Mouse (Mus musculus) left cerebral cortex, adult 8-10 months (tissue): Measurements from ENCODE around the gene Slc25a24. TPM values are rescaled to one million over a fixed set of nuclear protein-coding genes. Genes with fewer than 3 reads are reported as not detected.
A peak's percentile ranks its signal among the peaks of the same experiment; 100 is the strongest.

Experiments
- DNase-seq, 2 experiments: peaks; one replicate each; pipeline ENCODE4 v3.0.0; 2022; ENCODE audit warnings: low spot score in 2 of 2
- total RNA-seq, 4 experiments: library from RNA; stranded (reverse); gene quantifications; 2 replicates each; pipeline ENCODE4 v1.2.4; 2022

Gene Slc25a24
- total RNA-seq, 4 experiments from 2014 or later, result 1.9 to 3.7 (median 2.1) TPM

GRCm38 (mm10) chr3:109169121-109169520 lies 46.2 kb downstream of the Slc25a24 start:
- no peak for DNase-seq

GRCm38 (mm10) chr3:109171070-109171778 lies 48.3 kb downstream of the Slc25a24 start:
- peak; percentile 26 to 34 for DNase-seq

- no peak for DNase-seq
These were observed 51.4 kb downstream of the Slc25a24 start for GRCm38 (mm10) chr3:109174394-109174793.

GRCm38 (mm10) chr3:109178705-109179104 lies 55.8 kb downstream of the Slc25a24 start:
- DNase-seq, result no peak

- DNase-seq, result no peak
These were observed 56.7 kb downstream of the Slc25a24 start for GRCm38 (mm10) chr3:109179528-109180076.

GRCm38 (mm10) chr3:109196166-109196565 lies 73.2 kb downstream of the Slc25a24 start:
- no peak for DNase-seq

GRCm38 (mm10) chr3:109199280-109199679 lies 76.3 kb downstream of the Slc25a24 start:
- DNase-seq, result no peak

GRCm38 (mm10) chr3:109212322-109212721 lies 89.4 kb downstream of the Slc25a24 start:
- DNase-seq, result no peak

- DNase-seq, result no peak
These were observed 93.4 kb downstream of the Slc25a24 start for GRCm38 (mm10) chr3:109216352-109216751.

Other genes with a start within 250 kb of the Slc25a24 start
- gene Fndc7, start 233.1 kb upstream of the Slc25a24 start, total RNA-seq, result under 1 TPM; 0.11 to 0.35 (median 0.14) TPM
- gene Prpf38b, start 211.4 kb upstream of the Slc25a24 start, total RNA-seq, result 10 to 100 TPM; 34.9 to 45.6 (median 40.1) TPM
- gene Henmt1, start 183.3 kb upstream of the Slc25a24 start, total RNA-seq, result 1 to 10 TPM; 2.2 to 4.6 (median 3.5) TPM
- gene Gm9857, start 182.7 kb upstream of the Slc25a24 start, total RNA-seq, result not detected
- gene Fam102b, start 95.5 kb upstream of the Slc25a24 start, total RNA-seq, result 10 to 100 TPM; 39.1 to 42.0 (median 40.4) TPM
- not detected for gene Slc25a54, start 42.7 kb upstream of the Slc25a24 start, total RNA-seq
- gene Vav3, start 217.5 kb downstream of the Slc25a24 start, total RNA-seq, result 10 to 100 TPM in 1 of 4 experiments, 1 to 10 TPM in 3; 6.5 to 10.8 (median 8.3) TPM